Mouse (Mus musculus) testis, adult 2 months (tissue): ENCODE results near the gene Cacna1a. TPM values are rescaled to one million over a fixed set of nuclear protein-coding genes. Genes with fewer than 3 reads are reported as not detected.
A peak's percentile ranks its signal among the peaks of the same experiment; 100 is the strongest.

ENCODE experiments used
- H3K27ac ChIP-seq: fragments of 200-500 bp; 2 replicates; pipeline ENCODE4 v1.5.1; 2012; ENCODE audit warnings: low read depth, low read length; ENCODE audit not compliant: control insufficient read depth, insufficient read depth
- H3K27me3 ChIP-seq: fragments of 200-500 bp; 2 replicates; pipeline ENCODE4 v1.6.1; 2012; ENCODE audit warnings: mild to moderate bottlenecking, low read length, moderate library complexity; ENCODE audit not compliant: control insufficient read depth, insufficient read depth
- H3K36me3 ChIP-seq: fragments of 200-500 bp; 2 replicates; pipeline ENCODE4 v1.6.1; 2012; ENCODE audit warnings: mild to moderate bottlenecking, low read length; ENCODE audit not compliant: control insufficient read depth, insufficient read depth
- H3K4me1 ChIP-seq: fragments of 200-500 bp; 2 replicates; pipeline ENCODE4 v1.6.1; 2012; ENCODE audit warnings: low read length; ENCODE audit not compliant: control insufficient read depth, insufficient read depth
- H3K4me3 ChIP-seq: fragments of 200-500 bp; 2 replicates; pipeline ENCODE4 v1.5.1; 2012; ENCODE audit warnings: low read depth, mild to moderate bottlenecking, low read length, moderate library complexity, mixed read lengths; ENCODE audit not compliant: control insufficient read depth
- CTCF ChIP-seq: fragments of 200-500 bp; IDR thresholded peaks from 2 replicates; pipeline ENCODE4 v1.5.1; 2012; ENCODE audit warnings: low read depth, mild to moderate bottlenecking, inconsistent platforms, low read length, moderate library complexity; ENCODE audit not compliant: control insufficient read depth, insufficient read depth, insufficient replicate concordance
- POLR2A ChIP-seq: fragments of 200-500 bp; IDR thresholded peaks from 2 replicates; pipeline ENCODE4 v1.6.1; 2012; ENCODE audit warnings: low read depth, mild to moderate bottlenecking, inconsistent platforms, low read length, moderate library complexity; ENCODE audit not compliant: control insufficient read depth
- polyA plus RNA-seq: library from polyadenylated mRNA; depleted of rRNA; stranded (reverse); fragments of >200 nt; gene quantifications from 2 replicates; pipeline ENCODE4 v1.2.3, GENCODE M21; 2012

Gene Cacna1a
- polyA plus RNA-seq, 1 experiment: 10.3 TPM

DNA sequence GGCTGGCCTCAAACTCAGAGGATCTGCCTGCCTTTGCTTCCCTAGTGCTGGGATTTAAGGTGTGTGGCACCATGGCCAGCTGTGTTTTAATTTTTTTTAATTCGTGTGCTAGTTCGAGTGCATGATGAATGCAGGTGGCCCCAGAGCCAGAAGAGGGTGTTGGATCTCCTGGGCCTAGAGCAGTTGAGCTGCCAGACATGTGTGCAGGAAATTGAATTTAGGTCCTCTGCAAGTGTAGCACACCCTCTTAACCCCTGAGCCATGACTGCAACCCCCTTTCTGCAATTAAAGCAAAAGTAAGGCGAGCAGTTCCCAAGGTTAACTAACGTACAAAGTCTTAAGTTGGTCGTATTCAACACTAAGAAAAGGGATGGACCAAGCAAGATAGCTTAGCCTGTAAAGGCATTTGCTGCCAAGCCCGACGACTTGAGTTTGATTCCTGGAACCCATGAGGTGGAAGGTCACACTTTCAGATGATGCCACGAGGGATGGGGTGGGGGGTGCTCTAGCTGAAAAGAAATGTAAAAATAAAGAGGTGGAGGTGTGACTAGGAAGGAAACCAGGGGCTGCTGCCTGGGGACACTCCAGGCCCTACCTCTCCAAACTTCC lies 249.8 kb downstream of the Cacna1a start:
- Histone ChIP-seq H3K27me3 (no peaks in the 10 kb centered on the region), H3K36me3 (no peaks in the 10 kb centered on the region), H3K4me1 (peaks cover 5% of the 10 kb centered on the region), H3K4me3 (peak overlapping the region; percentile 65), H3K27ac (no peak overlapping the region)
- TF ChIP-seq CTCF (no peak), POLR2A (no peak)

DNA sequence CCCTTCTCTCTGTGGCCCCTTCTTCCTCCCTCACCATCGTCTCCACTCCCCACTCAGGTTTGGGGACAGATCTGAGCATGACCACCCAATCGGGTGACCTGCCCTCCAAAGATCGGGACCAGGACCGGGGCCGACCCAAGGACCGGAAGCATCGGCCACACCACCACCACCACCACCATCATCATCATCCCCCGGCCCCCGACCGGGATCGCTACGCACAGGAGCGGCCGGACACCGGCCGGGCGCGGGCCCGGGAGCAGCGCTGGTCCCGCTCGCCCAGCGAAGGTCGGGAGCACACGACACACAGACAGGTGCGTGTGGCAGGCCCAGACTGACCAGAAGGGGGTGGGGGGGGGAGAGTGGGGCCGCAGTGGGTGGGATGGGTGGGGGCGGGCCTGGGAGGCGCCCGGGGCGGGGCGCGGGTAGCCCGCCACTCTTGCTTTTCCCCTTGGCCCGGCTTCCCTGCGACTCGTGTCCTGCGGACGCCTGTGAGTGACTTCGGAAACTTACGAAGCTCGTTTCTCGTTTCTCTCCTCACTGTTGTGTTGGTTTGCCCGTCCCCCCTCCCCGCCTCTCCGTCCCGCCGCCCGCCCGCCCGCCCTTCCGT lies 250.4 kb downstream of the Cacna1a start:
- H3K4me3 ChIP-seq: peak overlapping the region; percentile 85
- no peak overlapping the region for H3K27ac ChIP-seq
- H3K27me3 ChIP-seq: no peaks in the 10 kb centered on the region
- H3K36me3 ChIP-seq: no peaks in the 10 kb centered on the region
- peaks cover 5% of the 10 kb centered on the region for H3K4me1 ChIP-seq
- TF ChIP-seq CTCF (no peak), POLR2A (no peak)

DNA sequence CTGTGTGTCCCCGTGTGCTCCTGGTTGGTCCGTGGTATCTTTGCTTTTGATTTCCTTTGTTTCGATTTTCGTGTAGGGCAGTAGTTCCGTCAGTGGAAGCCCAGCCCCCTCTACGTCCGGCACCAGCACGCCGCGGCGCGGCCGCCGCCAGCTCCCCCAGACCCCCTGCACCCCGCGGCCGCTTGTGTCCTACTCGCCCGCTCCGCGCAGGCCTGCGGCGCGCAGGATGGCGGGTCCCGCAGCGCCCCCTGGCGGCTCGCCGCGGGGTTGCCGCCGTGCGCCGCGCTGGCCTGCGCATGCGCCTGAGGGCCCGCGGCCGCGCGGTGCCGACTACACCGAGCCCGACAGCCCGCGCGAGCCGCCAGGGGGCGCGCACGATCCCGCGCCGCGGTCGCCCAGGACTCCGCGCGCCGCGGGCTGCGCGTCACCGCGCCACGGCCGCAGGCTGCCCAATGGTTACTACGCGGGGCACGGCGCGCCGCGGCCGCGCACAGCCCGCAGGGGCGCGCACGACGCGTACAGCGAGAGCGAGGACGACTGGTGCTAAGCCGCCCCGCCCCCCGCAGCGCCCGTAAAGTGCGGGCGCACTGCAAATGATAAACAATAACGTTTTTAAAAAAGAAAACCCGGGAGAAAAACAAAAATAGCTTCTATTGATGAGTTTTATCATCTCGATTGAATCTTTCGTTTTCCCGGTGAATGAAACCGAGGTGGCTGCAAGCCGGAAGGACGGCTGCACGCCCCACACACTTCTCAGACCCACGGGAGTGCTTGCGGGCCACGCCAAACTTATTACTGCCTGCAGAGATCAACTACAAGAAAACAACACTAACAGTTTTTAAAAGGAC lies 251.1 kb downstream of the Cacna1a start:
- Histone ChIP-seq H3K4me3 (peak overlapping the region; percentile 85), H3K4me1 (peaks cover 5% of the 10 kb centered on the region), H3K27ac (peak overlapping the region; percentile 43), H3K36me3 (no peaks in the 10 kb centered on the region), H3K27me3 (no peaks in the 10 kb centered on the region)
- TF ChIP-seq CTCF: peak; percentile 79
- TF ChIP-seq POLR2A: peak; percentile 48

DNA sequence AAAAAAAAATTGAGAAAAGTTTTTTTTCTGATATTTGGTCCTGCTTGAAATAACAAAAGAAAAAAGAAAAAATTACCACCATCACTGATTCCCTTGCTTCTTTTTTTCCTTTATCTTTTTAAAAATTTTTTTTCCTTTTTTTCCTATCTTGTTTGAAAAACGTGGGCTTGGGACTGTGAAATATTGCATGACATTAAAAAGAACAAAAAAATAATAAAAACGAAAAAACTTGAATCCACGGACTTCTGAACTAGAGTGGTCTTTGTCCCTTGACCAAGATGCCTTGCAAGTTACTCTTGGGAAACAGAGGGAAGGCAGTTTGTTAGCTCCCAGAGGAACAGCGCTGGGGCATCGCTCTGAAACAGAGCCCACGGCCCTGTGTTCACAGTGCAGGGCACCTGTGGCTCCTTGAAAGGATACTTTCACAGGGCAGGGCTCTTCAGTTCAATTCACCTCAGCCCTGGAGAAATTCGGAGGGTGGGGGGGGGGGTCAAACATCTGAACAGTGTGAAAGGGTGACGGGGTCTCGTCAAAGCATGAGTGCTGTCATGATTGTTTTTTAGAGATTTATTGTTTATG lies 251.9 kb downstream of the Cacna1a start:
- Histone ChIP-seq H3K27me3 (no peaks in the 10 kb centered on the region), H3K27ac (no peak overlapping the region), H3K36me3 (no peaks in the 10 kb centered on the region), H3K4me1 (peaks cover 5% of the 10 kb centered on the region), H3K4me3 (no peak overlapping the region)
- no peak for TF ChIP-seq POLR2A
- no peak for TF ChIP-seq CTCF

DNA sequence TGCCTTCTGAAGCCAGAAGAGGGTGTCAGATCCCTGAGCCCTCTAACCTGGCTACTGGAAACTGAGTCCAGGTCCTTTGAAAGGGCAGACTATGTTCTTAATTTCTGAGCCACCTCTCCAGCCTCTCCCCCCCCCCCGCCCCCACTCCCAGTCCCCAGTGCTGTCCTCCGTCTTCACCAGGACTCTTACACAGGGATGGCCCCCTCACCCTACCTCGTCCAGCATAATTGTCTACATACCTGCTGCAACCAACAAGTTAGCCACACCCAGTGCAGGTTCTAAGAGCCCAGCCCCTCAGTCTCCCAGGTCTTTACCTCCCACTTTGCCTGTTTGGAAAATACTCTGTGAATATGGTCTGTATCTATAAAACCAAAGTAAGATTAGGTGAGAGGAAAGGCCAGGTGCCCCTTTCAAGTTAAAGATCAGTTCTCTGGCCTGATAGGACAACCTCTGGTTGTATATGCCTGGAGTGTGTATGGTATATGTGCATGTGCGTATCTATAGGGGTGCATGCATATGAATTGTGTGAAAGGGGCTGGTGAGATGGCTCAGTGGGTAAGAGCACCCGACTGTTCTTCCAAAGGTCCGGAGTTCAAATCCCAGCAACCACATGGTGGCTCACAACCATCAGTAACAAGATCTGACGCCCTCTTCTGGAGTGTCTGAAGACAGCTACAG lies 252.5 kb downstream of the Cacna1a start:
- H3K36me3 ChIP-seq: no peaks in the 10 kb centered on the region
- no peak overlapping the region for H3K4me3 ChIP-seq
- H3K4me1 ChIP-seq: peaks cover 5% of the 10 kb centered on the region
- H3K27ac ChIP-seq: no peak overlapping the region
- H3K27me3 ChIP-seq: no peaks in the 10 kb centered on the region
- TF ChIP-seq POLR2A: no peak
- no peak for TF ChIP-seq CTCF

DNA sequence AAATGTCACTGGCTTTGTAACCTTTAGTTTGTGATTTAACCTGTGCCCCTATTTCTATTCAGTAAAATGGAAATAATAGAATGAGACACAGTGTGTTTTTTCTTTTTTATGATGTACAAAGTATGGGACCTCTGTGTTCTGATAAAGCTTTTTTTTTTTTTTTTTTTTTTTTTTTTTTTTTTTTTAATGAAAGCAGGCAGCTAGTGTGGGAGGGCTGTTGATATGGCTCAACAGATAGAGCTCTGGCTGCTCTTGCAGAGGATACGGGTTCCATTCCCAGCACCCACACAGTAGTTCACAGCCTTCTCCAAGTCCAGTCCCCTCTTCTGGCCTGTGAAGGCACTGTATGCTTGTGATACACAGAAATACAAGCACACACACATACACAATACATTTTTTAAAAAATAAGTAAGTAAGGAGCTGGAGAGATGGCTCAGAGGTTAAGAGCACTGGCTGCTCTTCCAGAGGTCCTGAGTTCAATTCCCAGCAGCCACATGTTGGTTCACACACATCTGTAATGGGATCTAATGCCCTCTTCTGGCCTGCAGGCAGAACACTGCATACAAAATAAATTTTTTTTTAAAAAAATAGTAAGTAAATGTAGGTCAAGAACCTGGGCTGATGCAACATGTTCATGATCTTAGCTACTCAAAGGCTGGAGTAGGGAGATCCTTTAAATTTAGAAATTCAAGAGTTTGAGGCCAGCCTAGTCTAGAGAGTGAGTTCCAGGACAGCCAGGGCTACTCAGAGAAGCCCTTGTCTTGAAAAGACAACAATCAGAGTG lies 253.5 kb downstream of the Cacna1a start:
- Histone ChIP-seq H3K27ac (no peak overlapping the region), H3K36me3 (no peaks in the 10 kb centered on the region), H3K4me3 (no peak overlapping the region), H3K4me1 (peaks cover 5% of the 10 kb centered on the region), H3K27me3 (no peaks in the 10 kb centered on the region)
- no peak for TF ChIP-seq CTCF
- TF ChIP-seq POLR2A: no peak
